Mouse (Mus musculus) left cerebral cortex, postnatal 36 days (tissue): ENCODE data around the gene Btn2a2. TPM values are rescaled to one million over a fixed set of nuclear protein-coding genes. Genes with fewer than 3 reads are reported as not detected.

Experiments used
- DNase-seq, 2 experiments: peaks; one replicate each; pipeline ENCODE4 v3.0.0; 2021 to 2022; ENCODE audit warnings: low spot score in 2 of 2, mixed read lengths in 1 of 2
- intact Hi-C: fragments of 180-260 bp; cut with DNase I; formaldehyde crosslinking; loops from one replicate; pipeline ENCODE4 v1.15.1; 2025
- total RNA-seq, 2 experiments: library from RNA; stranded (reverse); gene quantifications; 2 replicates each; pipeline ENCODE4 v1.2.3; 2021

Btn2a2 gene
- total RNA-seq, 2 experiments from 2014 or later, result 0.93 to 1.5 TPM

DNA sequence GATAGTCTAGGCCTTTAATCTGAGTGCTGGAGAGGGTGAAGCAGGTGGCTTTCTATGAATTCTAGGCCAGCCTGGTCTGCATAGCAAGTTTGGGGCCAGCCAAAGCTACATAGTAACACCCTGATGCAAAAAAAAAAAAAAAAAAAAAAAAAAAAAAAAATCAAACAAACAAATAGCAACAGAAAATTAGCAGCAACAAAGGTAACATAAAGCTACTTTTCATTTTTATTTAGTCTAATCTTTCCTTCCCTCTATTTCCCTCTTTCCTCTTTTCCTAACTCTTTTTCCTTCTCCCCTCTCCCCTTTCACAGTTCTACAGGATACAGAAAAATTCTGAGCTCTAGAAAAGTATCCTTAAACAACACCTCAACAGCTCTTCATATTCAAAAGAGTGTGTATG is 26.0 kb downstream of the Btn2a2 start:
- DNase-seq, result no peak
- intact Hi-C loops, result loop anchor here (5.0 kb wide), 1 partner anchor 40 kb away; no protein-coding TSS in a partner anchor

DNA sequence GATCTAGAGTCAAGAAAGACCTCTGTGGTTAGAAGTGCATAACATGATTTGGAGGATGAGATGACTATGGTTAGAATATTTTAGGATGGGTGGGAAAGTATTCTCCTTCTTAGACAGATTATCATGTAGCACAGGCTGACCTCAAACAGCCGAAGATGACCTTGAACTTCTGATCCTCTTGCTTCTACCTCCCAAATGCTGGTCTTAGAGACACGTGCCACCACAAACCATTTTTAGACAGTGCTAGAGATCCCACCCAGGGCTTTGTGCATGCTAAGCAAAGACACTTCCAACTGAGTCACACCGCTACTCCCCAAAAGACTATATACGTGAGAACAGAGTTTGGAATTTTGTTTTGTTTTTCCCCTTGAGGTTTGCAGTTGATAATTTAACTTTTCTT is 26.6 kb downstream of the Btn2a2 start:
- intact Hi-C loops, result loop anchor here (5.0 kb wide), 1 partner anchor 40 kb away; no protein-coding TSS in a partner anchor
- DNase-seq, result no peak

DNA sequence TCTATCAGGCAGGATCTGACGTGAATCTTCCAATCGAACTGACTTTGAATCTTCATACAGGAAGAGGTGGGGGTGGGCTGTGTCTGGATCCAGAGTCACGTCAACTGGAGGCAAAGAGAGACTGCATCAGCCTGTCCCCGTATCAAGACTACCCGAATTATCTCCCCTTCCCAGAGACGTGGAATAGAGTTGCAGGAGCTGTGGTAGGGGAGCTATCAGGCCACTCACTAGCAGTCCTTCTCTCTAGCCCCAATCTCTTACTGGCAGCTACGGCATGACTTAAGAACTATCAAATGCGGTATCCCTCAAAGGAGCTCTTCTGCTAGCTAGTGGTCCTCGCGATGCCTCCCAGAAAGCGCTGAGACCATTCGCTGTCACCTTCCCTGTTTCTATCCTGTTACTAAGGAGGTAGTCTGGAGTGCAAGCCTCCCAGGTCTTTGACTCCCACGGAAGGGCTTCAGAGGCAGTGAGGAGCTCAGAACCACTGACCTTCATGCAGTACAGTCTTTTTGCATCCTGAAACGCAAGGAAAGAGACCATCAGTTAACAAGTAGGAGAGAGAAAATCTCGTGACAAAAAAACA is 29.3 kb downstream of the Btn2a2 start:
- intact Hi-C loops, result no loop called here
- DNase-seq, result no peak

DNA sequence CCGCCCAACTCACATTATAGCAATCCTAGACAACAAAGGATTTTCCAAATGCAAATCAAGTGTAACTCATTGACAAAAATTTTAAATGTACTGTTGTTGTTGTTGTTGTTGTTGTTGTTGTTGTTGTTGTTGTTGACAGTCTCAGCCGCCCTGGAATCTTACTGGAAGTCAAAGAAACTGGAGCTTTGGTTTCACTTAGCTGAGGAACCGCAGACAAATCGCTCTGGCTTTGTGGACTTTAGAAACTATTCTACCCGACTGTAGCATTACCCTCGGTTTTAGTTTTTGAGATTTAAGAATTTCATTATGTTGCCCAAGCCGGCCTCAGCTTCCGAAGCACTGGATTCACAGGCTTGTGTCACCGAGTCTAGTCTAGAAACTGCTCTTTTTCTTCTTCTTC is 34.7 kb downstream of the Btn2a2 start:
- no peak for DNase-seq
- intact Hi-C loops, result no loop called here

DNA sequence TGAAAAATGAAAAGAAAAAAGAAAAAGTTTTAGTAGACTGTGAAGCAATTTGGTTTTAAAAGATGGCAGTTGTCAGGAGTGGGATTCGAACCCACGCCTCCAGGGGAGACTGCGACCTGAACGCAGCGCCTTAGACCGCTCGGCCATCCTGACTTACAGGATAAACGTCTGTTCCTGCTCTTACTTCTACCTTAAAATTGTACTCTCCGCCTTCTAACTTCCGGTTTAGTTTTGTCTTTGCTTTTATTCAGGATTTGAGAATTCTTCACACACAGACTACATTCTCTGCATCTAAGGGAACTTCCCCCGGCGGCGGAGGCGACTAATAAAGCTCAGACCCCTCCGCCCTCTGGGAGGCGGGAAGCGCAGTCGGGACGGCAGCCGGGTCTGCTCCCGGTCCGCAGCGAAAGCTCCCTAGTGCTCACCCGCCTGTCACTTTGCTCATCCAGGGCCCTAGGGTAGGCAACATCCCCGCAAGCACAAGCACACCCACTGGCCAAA is 35.2 kb downstream of the Btn2a2 start:
- peak; percentile 70 to 78 for DNase-seq
- intact Hi-C loops, result no loop called here

DNA sequence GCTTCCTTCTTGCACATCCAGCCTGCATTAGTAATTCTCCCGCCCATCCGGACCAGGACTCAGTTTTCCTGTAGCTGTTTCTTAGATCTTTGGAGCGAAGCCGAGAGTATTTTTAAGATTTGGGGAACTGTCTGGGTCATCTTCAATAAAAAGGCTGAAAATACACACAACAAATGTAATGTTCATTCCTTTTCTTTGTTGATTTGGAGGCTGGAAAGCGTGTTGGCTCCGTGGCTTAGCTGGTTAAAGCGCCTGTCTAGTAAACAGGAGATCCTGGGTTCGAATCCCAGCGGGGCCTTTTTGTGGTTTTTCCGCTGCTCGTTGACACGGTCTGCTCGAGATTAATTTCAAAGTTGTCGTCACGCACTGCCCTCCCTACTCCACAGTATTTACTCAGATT is 38.3 kb downstream of the Btn2a2 start:
- intact Hi-C loops, result no loop called here
- DNase-seq, result peak; percentile 84 to 91

DNA sequence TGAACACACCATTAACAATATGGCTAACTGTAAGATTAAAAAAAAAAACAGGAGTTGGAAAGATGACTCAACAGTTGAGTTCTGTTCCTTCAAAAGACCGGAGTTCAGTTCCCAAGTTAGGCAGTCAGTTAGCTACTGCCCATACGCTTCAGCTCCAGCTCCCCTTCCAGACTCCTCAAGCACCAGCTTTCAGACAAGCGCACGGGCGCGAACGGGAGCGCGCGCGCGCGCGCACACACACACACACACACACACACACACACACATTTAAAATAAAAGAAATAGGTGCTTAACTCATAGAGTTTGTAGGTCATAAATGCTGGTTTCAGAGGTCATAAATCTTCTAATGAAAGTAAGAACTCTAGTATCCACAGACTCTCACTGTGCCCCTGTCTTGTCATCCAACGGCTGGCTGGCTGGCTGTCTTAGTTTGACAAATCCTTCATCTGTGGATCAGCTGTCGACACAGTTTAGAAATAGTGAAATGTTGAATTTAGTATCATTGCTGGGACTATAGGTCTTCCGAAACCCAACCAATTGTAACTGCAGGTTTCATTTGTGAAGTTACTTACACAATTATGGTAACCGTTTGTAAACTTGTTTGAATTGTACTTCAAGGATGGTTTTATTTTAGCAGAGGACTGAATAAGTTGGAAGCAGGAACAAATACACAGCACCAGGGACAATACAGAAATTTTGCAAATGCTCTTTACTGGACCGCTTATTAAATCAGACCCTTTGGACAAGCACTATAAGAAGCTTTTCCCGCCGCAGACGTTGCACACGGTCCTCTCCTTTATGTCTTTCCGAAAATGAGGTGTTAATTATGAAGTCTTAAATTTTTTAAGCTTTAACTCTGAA is 39.2 kb downstream of the Btn2a2 start:
- DNase-seq, result peak in 1 of 2 experiments; percentile 39
- intact Hi-C loops, result no loop called here

DNA sequence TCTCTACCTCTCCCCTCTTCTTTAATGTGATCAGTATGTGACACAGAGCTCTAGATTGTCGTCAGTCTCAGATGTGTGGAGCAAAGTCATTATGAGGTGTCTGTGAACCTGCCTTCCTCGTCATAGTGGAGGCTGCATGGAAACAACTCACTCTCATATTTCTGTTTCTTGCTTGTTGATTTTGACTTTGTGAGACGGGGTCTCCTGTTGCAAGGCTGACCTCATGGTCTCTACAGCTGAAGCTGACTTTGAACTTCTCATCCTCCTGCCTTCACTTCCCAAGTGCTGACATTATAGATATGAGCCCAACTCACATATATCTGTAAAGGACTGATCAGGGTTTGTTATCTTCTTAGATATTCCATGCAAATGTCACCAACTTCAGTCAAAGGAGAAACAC is 39.9 kb downstream of the Btn2a2 start:
- intact Hi-C loops, result no loop called here
- DNase-seq, result no peak

DNA sequence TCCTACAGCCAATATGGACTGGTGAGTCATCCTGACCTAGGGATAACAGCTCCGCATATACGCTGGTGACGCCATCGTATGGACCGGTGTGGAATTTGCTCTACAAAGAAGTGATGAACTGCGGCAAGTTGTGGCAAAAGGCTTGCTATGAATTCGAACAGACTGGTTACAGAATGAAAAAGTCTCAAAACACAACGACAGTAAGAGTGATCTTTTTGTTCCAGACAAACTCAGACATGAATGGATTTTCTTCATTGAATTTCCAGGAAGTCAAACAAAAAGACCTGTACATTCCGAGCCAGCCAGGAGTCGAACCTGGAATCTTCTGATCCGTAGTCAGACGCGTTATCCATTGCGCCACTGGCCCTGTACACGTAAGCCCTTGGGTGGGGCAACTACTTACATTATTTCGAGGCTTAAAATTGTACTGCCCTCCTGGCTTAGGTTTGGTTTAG is 42.1 kb downstream of the Btn2a2 start:
- intact Hi-C loops, result no loop called here

DNA sequence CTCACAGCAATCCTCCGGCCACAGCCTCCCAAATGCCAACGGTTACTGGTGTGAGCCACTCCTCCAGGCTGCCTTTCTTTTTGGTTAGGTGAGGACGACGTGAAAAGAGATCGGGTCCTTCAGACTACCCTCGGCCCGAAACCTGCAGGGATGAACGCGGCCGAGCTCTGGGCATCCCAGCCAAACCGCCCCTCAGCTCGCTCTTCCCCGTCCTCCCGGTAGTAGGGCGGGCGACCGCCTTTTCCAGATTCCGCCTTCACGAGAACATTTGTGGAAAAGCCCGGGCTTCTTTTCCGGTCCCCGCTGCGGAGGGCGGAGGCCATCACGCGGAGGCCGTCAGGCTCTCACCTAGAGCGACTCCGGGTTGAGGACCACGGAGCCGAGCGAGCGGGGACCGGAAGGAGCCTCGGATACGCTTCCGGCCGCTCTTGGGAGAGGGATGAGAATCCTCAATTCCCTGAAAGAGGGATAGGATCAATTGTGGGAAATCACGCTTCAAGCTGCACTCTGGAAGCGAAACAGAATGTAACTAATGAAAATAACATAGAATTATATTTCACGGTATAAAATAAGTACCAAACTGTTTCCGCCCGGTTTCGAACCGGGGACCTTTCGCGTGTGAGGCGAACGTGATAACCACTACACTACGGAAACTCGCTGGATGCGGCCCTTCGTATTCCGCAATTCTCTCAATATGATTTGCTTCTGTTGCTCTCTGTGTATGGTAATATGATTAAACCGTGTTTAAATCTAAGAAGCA is 42.9 kb downstream of the Btn2a2 start:
- intact Hi-C loops, result no loop called here
- DNase-seq, result peak; percentile 88 to 93

More for the DNA sequence above, 42.1 kb downstream of the Btn2a2 start:
- DNase-seq, result peak; percentile 88

DNA sequence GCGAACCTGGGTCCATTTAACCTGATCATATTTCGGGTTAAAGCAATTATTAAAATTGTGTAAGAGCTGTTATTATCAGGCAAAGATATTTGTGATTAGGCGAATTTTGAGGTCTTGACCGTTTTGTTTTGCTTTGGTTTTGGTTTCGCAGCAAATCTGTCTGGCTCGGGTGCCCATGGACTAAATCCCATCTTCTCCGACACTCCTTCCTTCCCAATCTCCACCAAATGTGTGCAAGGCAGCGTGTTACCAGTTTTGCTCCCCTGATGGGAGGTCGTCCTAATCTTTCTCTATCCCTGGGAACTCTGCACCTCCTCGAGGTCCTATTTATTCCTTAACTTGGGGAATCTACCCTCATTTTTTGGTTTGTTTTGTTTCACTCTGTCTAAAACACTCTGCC is 43.5 kb downstream of the Btn2a2 start:
- intact Hi-C loops, result no loop called here

DNA sequence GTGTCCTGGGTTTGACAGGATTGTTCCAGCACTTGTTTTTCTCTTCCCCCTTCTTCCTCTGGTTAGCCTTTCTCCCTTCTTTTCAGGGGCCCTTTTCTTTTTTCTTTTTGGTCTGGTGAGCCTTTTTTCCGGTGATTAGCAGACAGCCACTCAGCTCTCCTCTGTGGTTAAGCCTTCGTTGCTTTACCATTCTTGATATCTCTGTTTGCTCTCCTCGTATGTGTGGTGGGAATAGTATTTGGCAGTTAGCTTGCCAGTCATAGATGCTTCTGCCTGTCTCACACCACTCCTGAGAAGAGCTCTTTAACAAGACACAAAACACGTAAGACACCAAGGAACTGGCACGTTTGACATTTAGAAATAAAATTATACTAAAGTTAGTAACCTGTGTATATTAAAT is 44.2 kb downstream of the Btn2a2 start:
- intact Hi-C loops, result no loop called here
- no peak for DNase-seq

More for the DNA sequence above, 43.5 kb downstream of the Btn2a2 start:
- DNase-seq, result no peak

DNA sequence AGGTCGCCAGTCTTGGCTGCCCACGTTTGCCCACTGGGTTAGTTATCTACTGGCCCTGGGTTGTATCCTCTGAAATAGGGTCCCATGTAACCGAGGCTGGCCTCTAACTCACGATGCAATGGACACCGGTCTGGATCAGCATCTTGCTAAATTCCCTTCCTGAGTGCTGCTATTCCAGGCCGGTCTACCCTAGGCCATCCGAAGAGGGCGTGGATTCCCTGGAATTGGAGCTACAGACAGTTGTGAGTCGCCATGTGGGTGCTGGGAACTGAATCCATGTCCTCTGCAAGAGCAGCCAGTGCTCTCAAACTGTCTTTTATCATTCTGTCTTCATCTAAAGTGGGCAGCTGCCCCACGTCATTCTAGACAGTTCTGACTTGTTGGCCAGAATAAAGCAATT is 48.8 kb downstream of the Btn2a2 start:
- intact Hi-C loops, result loop anchor here (10.0 kb wide), 2 partner anchors 1415 to 1725 kb away; partner anchors contain the start of genes Hist1h2ai, Hist1h2bl and Hist1h3h
- DNase-seq, result no peak

DNA sequence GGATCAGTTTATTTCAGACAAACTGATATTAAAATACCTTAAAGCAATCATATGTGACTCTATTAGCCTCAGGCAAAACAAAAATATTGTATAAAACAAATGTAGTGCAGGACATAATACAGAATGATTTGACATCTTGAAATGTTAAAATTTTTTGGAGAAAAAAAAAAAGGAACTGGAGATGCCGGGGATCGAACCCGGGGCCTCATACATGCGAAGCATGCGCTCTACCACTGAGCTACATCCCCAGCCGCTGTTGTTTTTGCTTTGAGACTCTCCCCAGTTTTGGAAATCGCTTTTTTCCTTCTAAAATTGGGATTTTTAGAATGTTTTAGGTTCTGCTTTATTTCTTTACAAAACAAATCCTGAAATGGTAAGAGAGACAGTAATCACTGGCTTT is 50.1 kb downstream of the Btn2a2 start:
- DNase-seq, result peak in 1 of 2 experiments; percentile 37
- intact Hi-C loops, result loop anchor here (10.0 kb wide), 2 partner anchors 1414 to 1724 kb away; partner anchors contain the start of genes Hist1h2ai, Hist1h2bl and Hist1h3h

DNA sequence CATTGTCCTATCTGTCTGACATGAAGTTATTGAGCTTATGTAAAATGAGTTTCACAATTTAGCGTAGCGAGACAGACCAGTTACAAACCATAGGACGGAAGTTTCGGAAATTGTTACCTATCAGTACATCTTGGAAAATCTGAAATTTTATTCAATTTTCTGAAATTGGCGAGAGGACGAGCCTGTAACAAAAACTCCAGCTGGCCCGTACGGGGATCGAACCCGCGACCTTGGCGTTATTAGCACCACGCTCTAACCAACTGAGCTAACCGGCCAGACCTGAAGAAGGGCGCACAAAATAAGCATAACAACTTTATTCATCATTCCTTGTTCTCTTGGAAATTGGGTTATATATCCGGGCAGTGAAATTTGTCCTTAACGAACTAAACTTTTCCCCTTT is 50.7 kb downstream of the Btn2a2 start:
- DNase-seq, result peak; percentile 85 to 89
- intact Hi-C loops, result loop anchor here (2.0 to 10.0 kb wide), 3 partner anchors 81 to 1723 kb away; partner anchors contain the start of genes Hist1h2ai, Hist1h2bl and Hist1h3h

DNA sequence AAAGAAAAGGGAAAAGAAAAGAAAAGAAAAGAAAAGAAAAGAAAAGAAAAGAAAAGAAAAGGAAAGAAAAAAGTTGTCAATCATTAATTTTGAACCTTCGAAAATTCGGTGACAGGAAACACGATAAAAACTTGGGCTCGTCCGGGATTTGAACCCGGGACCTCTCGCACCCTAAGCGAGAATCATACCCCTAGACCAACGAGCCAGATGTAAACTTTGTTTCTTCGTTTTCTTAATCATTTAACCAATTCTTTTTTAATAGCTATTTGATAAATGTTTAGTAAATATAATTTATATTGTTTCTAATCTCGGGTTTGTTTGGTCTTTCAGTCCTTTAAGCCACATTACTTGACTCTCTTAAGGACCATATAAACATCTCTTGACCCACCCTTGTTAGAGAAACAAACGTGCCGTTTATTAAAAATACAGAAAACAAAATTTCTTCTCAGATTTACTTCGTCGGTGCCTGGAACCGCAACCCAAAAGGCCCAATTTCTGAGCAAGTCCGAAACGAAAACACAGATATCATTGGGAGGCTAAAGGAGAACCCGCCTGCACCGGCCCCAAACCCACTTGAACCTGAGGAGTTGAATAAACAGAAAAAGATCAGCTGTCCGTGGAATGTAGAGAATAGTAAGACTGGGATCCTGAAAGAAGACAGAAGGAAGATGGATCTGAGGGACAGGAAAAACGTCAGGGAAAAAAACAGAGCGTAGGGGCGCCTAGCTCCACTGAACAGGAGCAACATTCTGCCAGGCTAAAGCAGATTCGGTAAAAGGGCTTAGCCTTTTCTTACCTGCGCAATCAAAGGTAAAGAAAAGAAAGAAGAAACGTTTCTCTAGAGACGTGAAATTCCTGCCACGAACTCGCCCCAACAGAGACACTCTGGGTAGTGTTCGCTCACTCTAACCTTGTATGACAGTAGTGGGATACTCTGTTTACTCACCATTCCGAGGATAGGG is 51.5 kb downstream of the Btn2a2 start:
- DNase-seq, result peak; percentile 36 to 48
- intact Hi-C loops, result loop anchor here (2.0 to 10.0 kb wide), 3 partner anchors 82 to 1722 kb away; partner anchors contain the start of genes Hist1h2ai, Hist1h2bl and Hist1h3h

DNA sequence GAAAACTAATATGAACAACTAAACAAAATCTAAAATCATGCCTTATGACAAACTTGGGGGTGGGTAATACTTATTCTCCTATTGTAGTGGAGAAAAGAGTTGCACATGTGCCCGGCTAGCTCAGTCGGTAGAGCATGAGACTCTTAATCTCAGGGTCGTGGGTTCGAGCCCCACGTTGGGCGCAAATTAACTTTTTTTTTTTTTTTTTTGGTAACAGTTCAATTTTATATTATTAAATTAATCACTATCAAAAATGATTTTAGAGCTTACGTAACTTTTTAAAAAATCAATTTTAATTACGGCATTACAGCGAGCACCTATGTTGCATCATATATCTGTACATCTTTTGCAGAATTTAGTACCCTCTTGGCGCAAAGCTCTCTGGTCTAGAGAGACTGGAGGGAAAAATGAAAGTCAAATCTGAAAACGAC is 52.4 kb downstream of the Btn2a2 start:
- intact Hi-C loops, result loop anchor here (2.0 to 10.0 kb wide), 3 partner anchors 83 to 1721 kb away; partner anchors contain the start of genes Hist1h2ai, Hist1h2bl and Hist1h3h
- DNase-seq, result peak in 1 of 2 experiments; percentile 43

DNA sequence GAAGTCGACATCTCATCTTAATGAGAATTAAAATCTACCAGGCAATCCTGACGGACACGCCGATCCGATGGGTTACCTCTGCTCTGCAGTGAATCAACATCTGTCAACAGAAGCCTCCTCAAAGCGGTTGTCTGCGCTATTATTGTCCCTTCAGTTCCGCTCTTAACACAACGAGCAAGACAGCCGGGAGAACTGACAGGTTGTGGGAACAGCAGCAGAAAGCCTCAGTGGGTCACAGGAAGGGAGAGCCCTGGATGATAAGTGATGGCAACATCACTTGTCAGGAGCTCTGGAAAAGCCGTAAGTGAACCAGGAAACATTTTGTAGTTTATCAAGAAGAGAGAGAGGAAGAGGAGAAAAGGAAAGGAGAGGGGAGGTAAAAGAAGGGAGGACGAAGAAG is 53.0 kb downstream of the Btn2a2 start:
- intact Hi-C loops, result loop anchor here (2.0 to 10.0 kb wide), 3 partner anchors 83 to 1721 kb away; partner anchors contain the start of genes Hist1h2ai, Hist1h2bl and Hist1h3h
- no peak for DNase-seq
